ENCODE assay signal across 26 mouse cellular contexts in the genomic region with DNA sequence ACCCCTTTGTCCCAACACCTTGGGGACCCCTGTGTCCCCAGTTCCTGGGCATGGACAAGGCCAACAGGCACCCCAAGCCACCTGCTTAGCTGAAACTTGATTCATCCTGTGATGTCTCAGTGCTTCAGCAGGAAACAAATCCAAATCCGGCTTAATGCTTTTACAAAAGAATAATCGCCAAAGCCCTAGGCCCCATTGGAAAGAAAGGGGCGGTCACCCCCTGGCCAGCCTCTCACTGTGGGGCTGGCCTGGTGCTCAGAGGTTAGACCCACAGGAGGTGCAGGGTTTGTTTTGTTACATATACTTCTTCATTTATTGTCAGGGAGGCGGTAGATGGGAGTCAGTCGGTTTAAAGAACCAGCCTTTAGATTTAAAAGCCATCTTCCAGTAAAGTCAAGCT. TPM values are rescaled to one million over a fixed set of nuclear protein-coding genes. Genes with fewer than 3 reads are reported as not detected.
"Had no signal": no experiment of that assay in that cellular context is flagged by ENCODE, and none has a peak within 500 bp of the region (broad histone marks: within the 10 kb centered on the region; RNA-seq: fewer than 3 reads in every experiment).

No protein-coding gene starts in this region.

- H3K4me1 ChIP-seq: heart, embryonic 13.5 days; heart, embryonic 15.5 days; hindbrain, embryonic 13.5 days; hindbrain, embryonic 15.5 days; kidney, embryonic 15.5 days; limb, embryonic 12.5 days had no signal

- H3K9me3 ChIP-seq: heart, embryonic 13.5 days; heart, embryonic 15.5 days; hindbrain, embryonic 13.5 days; hindbrain, embryonic 15.5 days; kidney, embryonic 15.5 days; limb, embryonic 12.5 days had no signal

- H3K4me3 ChIP-seq: heart, adult 2 months; heart, embryonic 13.5 days; heart, embryonic 15.5 days; hindbrain, embryonic 13.5 days; hindbrain, embryonic 15.5 days; kidney, embryonic 15.5 days; limb, embryonic 12.5 days had no signal

- H3K4me2 ChIP-seq: heart, embryonic 11.5 days; heart, embryonic 13.5 days; heart, embryonic 15.5 days; hindbrain, embryonic 13.5 days; hindbrain, embryonic 15.5 days; kidney, embryonic 15.5 days; limb, embryonic 12.5 days had no signal

- H3K9ac ChIP-seq: heart, embryonic 13.5 days; heart, embryonic 15.5 days; hindbrain, embryonic 13.5 days; hindbrain, embryonic 15.5 days; kidney, embryonic 15.5 days; limb, embryonic 12.5 days had no signal

- H3K36me3 ChIP-seq: heart, embryonic 13.5 days; heart, embryonic 15.5 days; hindbrain, embryonic 13.5 days; hindbrain, embryonic 15.5 days; kidney, embryonic 15.5 days; limb, embryonic 12.5 days had no signal

- ATAC-seq: hindbrain, postnatal 0 days; intestine, embryonic 16.5 days had no signal

- H3K27ac ChIP-seq: heart, adult 2 months; heart, embryonic 13.5 days; heart, embryonic 15.5 days; hindbrain, embryonic 13.5 days; hindbrain, embryonic 15.5 days; hindbrain, postnatal 0 days; kidney, embryonic 15.5 days; kidney, postnatal 0 days; limb, embryonic 12.5 days had no signal

- DNase-seq: gastrocnemius, postnatal 14 days; gastrocnemius, postnatal 36 days; heart, adult 11 months; heart, adult 2 months; heart, postnatal 14 days; heart, postnatal 36 days; kidney, adult 11 months; kidney, adult 2 months; kidney, adult 9 months; kidney, postnatal 14 days; kidney, postnatal 36 days; layer of hippocampus, adult 9-11 months; layer of hippocampus, postnatal 36 days; left cerebral cortex, postnatal 4 days had no signal

RNA-seq across cellular contexts. Expression of a gene that starts 33.4 kb away (rescaled TPM):
- total RNA-seq: gastrocnemius, adult 18-20 months; gastrocnemius, postnatal 14 days; gastrocnemius, postnatal 36 days; hematopoietic stem cell, adult 5-6 weeks had no signal
